Mouse (Mus musculus) heart, adult 8-10 months (tissue): Measurements from ENCODE around the gene Prox1. TPM values are rescaled to one million over a fixed set of nuclear protein-coding genes. Genes with fewer than 3 reads are reported as not detected.
A peak's percentile ranks its signal among the peaks of the same experiment; 100 is the strongest.

ENCODE experiments used
- DNase-seq: peaks from one replicate; pipeline ENCODE4 v3.0.0; 2022; ENCODE audit warnings: low spot score
- total RNA-seq, 4 experiments: library from RNA; stranded (reverse); gene quantifications; 2 replicates each; pipeline ENCODE4 v1.2.4; 2022

Gene Prox1
- total RNA-seq = 10 to 100 TPM; 42.2 to 58.7 (median 51.7) TPM

DNA sequence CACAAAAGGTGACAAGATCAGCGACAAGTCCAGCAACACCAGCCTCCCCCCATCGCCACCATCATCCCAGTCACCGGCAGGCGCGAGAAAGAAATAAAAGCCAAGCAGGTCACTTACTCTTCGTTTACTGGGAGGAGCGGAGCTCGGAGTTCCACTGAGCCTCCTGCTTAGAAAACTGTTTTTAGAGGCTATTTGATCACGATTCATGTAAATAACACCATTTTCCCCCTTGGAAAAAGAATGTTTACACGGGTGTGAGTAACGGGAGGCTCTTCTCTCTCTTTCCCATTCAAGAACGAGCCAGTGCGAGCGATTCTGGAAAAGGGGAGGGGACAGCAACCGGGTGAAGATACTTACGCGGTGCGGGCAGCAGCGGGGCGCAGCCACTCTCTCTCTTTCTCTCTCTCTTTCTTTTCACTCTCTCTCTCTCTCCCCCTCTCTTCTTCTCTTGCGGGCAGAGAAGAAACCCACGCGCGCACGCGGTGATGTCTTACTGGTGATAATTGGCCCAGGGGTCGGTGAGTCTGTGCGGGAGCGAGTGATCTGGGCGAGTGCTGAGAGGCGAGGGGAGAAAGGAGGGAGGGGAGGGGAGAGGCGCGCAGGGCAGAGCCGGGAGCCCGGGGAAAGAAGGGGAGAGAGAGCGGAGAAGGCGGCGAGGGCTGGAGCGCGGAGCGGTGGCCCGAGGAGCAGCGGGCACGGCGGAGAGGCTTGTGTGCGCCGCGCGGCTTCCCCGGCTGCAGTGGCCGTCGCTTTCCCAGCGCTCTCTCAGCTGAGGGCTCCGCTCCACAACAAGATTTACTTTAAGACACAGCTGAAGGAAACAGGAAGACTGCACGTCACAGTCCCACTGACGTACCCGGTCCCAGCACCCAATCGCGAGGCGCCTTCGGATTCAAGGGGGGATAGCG lies at the start of gene Prox1:
Gene Prox1 (minus strand): TSS at position 804 of the 908 bp plus-strand sequence.
- peak; percentile 80 for DNase-seq

DNA sequence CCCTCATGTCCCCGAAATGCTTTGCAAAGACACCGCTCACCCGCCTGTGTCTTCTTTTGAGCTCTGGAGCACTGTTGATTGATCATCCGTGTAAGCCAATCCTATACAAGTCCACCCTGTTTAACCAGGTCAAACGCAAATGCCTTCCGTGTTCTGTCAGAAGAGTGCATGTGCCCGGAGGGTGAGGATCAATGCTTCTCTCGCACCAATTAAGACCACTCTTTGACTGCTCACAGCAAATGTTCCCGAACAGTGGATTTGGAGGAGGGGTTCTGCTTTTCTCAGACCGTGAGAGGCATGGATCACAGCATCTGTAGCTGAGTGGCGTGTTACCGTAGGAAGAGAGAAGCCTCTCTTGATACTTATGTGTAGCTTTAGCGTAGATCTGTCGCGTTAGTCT lies 46.1 kb upstream of the Prox1 start:
- DNase-seq = no peak

DNA sequence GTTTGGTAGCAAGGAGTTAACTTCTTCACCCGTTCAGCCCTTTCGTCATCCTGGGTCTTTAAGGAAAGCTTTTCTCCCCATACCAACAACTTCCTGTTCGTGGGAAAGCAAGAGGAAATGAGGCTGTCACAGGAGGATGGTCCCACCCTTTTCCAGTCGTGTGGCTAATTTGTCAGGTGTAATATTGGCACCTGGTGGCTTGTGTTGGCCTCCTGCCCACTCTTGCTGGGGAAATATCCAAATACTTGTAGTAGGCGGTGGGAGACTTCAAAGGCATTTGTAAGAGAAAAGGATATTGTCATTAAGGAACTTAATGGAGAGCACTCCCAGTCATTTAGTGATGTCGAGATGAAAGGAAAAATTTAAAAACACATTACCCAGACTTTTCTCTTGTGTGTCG lies 44.1 kb upstream of the Prox1 start:
- no peak for DNase-seq

DNA sequence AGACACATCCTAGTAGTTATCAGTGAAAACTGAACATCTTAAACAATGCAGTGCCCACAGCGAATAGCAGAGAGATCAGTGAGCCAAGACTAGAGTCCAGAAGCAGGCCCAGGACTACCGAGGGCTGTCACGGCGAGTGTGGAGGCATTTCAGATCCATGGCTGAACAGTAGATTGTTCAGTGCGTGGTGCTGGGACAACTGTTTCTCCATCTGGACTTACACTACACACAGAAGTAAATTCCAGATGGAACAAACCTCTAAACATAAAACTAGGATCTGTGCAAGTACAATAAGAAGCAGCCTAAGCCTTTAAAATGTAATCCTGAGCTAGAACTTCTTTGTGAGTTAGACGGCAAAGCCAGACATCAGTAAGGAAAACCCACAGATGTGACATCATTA lies 42.7 kb upstream of the Prox1 start:
- no peak for DNase-seq

DNA sequence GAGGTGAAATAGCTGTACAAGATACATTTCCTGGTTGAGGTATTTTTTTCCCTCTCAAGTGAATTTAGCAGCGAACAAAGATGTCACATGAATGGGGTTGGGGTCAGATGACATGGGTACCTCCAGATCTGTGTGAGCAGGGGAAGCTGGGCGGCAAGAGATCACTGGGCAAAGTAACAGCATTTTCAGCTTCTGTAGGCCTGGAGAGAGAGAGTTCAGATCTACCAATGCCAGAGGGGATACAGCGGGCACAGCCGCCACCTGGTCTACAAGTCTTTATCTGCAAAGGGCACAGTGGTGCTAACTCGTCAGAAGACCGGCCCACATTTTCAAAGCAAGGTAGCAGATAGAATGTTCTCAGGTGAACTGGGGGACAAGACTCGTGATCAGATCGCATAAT lies 36.7 kb upstream of the Prox1 start:
- DNase-seq = no peak

DNA sequence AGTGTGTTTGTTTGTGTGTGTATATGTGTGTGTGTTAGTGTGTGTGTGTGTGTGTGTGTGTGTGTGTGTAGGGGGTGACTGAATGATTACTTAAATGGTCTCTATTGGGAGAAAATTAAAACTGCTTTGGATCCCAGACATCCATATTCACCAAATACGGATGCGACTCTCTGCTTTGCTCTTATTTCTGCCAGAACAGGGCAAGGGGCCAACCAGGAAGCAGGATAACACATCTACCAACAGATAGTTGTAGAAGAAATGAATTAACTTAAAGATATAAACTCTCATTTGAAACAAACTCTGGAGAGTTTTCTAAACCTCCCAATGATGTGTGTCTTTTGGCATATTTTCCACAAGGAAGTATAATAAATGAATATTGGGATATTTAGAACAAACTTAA lies 35.2 kb upstream of the Prox1 start:
- no peak for DNase-seq

DNA sequence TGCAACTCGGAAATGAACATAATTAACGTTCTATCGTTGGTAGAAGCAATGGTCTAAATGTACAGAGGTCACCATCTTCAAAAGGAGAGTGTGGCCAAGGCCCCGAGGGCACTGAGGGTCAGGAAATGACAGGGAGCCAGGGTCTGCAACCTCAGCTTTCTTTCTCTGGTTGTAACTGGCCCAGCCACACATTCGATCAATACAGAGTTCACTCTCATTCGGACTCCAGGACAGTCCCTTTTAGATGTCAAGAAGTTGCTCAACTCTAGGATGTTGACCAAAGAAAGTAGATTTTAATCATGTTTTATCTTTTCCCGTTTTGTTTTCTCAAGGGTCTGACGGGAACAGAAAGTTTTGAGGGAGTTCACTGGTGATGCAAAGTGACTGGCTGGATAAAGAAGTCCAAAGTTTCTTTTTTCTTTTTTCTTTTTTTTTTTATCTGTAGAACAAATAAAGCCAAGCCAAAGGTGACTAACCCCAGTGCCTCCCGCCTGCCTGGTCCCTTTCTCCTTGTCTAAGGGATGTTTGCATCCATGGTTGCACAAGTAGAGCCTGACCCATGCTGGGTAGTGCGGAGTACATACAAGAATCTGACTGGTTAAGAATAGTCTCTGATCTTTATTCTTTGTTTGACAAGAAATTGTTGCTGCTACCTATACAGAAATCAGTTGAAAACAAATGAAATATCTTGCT lies 34.0 kb upstream of the Prox1 start:
- DNase-seq = no peak

DNA sequence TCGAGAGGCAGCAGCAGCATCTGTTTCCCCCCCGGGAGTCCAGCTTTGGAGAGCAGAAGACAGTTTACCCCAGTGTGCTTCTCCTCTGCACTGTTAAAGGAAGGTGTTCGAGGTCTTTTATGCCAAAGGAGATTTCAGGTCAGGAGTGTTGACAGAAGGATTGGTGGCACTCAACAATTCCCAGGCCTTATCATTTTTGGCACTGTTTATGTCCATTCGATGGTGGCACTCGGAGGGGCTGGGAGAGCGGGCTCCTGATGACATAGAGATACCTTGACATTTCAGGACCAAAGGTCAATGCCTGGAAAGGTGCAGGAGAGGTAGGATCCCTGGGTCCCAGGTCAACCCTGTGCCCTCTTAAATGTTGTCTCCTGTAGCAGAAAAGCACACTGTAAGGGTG lies 31.2 kb upstream of the Prox1 start:
- no peak for DNase-seq

DNA sequence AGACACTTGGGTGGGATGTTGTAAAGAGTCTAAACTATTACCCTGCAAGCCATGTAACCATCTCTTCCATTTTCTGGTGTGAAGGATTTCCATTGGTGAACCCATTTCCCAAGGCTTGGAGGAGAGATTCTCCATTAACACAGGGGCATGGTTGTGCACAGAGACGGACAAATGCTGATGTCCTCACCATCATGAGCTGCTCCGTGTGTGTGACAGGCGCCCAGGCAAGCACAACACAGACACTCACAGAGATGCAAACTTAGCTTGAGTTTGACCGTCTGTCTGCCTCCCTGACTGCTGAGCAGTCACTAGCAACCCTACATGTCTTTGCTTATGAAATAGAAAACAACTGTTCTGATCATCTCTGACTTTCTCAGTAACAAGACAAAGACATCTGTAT lies 30.5 kb upstream of the Prox1 start:
- no peak for DNase-seq

DNA sequence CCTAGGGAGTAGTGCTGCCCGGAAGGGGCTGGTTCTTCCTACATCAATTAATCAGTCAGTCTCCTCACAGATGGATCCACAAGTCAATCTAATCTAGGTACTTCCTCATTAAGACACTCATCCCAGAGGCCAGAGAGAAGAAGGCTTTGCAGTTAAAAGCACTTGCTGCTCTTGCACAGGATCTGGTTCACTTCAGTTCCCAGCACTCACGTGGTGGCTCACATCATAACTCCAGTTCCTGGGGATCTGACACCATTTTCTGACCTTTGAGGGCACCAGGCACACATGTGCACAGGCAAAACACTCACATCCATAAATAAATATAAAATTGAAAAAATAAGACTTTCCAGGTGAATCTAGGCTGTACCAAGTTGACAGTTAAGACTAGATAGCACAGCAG lies 27.7 kb upstream of the Prox1 start:
- DNase-seq = no peak

DNA sequence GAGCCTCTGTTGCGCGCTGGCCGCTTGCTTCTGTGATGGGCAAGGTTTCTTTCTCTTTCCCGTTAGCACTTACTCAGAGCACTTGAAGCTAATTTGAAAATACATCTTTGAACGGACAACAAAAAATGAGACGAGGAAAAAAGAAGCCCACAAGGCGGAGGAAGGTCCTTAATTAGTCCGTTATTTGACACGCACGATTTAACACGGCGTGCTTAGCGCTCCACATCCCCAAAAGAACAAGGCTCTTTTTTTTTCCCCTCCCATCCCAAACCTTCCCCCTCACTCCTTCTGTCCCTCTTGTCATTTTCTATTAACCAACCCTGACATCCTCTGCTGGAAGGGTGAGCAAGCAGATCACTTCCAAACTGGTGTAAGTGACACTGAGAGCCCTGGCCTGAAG lies 21.5 kb upstream of the Prox1 start:
- no peak for DNase-seq

DNA sequence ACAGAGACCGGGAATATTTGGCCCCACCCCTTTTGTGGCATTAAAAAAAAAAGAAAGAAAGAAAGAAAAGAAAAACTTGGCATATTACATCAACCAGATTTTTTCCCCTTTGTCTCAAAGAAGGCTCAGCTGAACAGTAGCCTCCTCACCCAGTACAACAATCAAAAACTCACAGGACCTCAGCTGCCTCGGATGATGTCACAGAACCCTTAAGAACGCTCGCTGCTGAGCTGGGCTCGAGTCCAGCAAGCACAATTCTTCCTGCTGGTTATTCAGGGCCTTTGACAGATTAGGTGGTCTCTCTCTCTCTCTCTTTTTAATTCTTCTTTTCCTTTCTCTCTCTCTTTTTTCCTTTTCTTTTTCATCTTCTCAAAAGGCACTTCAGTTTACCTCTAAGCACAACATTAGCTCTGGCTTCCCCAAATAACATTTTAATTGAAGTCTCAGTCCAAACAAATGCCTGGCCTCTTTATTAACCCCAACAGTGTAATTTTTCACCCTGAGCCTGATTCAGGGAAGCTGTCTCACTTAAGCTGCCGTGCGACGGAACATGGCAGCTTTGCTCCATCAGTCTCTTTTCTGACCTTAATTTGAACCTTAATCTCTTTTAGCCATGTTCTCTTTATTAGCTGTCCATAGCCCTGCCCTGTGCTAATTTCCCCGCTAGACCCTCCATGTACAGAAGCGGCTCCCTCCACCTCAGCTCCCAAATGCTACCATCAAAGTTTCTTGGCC lies 19.9 kb upstream of the Prox1 start:
- peak; percentile 4 for DNase-seq

DNA sequence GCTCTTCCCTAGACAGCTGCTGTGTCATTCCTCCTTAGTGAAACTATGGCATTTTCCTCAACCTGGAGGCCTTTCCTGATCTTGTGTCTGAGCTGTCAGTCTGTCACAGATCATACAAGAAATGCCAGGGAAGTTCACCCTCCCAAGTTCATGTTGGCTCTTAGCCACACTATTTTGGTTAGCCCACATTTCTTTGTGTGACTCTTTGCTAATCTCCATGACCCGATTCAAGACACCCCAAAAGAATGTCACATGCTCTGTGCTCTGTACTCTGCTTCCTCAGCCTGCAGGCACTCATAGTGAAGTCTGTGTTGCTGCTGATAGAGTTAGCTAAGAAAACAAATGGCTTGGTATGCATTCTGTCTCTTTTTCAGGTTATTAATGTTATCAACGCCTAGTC lies 18.6 kb upstream of the Prox1 start:
- peak; percentile 21 for DNase-seq

DNA sequence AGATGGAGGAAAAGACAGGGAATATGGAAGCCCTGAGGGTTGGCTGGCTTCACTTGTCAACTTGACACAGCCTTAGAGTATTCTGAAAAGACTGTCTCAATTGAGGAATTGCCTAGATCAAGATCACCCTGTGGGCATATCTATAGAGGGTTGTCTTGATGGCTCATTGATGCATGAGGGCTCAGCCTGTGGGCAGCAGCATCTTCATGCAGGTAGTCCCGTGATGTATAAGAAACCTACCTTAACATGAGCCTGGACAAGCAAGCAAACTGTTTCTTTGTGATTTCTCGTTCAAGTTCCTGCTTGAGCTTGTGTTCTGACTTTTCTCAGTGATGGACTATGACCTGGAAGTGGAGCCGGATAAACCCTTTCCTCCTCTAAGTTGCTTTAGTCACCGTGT lies 15.8 kb upstream of the Prox1 start:
- no peak for DNase-seq

DNA sequence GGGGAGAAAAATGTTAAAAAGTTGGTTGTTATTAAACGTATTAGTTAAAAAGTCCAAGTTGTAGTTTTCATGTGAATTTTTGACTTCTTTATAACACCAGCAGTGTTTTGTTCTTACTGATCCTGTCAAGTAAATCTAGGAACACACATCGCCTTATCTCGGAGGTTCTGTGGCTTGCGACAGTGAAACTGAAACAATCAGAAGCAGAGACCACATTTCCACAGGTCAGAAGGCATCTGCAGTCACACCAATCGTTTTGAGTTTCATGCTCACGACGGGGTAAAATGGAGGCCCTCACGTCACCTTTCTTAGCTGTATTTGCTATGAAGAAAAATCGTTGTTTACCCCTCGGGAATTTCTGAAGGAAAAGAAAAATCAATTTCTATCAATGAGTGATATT lies 14.8 kb upstream of the Prox1 start:
- no peak for DNase-seq

DNA sequence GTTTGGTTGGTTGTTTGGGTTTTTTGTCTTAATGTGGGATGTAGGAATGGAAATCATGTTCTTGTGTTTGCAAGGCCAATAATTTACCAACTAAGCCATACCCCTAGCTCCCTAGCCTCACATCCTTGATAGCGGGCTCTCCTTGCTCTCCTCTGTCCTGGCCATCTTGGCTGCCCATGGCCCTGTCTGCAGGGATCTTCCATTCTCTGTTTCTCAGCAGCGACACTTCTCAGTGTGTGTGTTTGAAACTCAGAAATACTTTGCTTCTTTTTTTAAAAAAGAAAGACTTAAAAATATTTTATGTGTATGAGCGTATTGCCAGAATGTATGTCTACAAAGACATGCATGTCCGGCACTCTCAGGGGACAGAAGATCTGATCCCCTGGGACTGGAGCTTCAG lies 13.1 kb upstream of the Prox1 start:
- DNase-seq = no peak

DNA sequence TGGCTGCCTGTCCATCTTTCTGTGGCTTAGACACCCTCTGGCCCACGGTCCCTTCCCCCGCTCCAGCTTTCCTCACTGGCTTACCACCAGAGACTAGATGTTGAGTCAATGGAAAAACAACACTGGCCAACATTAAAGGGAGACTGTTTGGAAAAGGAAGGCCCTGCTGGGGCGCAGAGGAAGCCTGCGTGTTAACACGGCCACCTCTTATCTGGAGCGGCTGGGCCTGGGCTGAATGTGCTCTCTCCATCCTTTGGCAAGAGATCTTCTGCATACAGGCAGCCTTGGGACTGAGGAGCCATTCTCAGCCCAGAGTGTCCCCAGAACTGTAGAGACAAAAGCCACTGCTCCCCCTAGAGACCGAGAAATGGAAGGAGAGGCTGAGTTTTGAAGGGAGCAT lies 11.3 kb upstream of the Prox1 start:
- no peak for DNase-seq

DNA sequence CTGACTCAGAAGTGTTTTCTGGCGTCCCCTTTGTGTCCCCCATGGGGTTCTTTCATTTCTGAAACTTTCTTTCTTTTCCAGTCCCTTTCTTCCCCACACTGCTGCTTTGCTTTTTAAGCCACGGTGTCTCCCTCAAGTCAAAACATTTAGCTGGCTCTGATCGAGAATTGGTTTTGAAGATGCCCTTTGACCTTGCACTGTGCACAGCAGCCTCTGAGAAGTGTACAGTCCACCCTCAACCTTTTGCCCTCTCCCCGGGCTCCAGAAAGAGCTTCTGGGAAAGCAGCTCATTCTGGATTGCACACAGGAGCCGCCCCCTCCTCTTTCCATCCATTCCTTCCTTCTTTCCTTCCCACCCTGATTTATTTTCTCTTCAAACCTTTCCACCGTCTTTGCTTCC lies 10.3 kb upstream of the Prox1 start:
- no peak for DNase-seq

DNA sequence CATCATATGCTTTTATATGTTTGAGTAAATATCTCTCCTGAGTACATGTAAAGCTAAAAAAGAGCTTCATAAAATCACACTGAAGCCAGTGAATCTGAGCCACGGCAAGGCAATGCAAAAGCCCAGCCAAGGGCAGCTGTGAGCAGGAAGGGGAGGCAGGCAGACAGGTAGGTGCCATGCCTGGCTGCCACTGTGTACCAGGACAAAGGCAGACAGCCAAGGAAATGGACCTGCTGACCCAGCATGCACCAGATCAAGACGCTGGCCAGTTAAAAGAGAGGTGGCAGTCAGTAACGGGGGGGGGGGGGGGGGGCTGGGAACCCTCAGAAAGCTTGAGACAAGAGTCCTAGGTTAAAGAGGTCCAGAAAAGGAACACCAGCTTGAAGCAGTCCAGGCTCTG lies 6.4 kb upstream of the Prox1 start:
- no peak for DNase-seq

DNA sequence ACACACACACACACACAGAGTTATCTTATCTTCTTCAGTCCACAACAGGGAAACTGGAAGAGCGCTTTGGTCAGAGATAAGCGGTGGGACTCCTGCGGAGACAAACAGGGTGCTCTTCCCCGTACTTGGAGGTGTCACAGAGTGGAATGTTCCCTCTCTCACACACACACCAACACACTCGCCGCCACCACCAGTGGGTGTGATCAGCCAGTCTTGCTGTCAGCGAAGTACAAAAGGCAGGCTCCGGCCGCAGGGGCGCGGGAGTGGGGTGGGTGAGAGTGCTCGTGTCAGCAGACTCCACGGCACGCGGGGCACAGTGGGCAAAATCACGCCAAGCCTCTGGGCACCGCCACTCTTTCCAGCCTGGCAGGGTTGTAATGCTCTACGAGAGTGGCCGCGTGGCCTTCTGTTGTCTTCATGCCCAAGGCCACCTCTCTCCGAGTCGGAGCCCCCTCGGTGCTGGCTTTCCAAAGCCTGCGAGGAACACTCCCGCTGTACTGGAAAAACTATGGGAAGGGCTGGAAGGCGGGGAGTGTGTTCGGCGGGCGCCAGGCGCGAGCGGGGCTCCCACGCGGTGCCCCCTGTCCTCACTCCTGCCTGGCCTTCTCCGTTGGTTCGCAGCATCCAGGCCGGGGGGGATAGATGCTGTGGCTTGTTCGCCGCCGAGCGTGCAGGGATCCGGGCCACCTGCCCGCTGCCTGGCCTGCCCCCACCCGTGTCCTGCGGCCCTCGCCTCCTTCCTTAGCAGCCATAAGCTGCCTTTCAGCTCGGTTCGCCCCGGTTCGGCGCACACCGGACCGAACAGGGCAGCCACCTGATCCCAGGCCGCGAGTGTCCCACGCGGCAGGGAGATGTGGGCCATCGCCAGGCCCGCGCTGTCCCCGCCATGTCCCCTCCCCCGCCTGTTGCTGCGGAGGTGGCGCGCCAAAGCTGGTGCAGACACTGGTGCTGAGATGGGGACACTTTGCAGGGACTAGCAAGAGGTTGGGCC lies 4.5 kb upstream of the Prox1 start:
- no peak for DNase-seq

DNA sequence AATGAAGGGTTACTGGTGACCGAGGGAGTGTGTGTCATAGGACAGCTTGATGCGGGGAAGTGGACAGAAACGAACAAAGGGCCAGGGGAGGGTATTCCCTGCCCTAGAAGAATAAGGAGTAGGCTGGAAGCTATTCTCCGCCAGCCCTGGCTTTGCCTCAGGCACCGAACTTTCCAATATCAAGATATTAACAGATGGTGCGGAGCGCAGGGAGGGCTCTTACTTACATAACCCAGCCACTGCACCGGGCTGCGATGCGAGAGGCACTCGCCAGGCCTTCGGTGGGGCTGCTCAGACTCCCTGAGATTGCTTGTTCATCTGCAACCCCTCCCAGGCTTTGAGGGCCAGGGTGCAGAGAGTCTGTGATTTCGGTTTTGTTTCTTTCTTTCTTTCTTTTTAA lies 3.7 kb upstream of the Prox1 start:
- DNase-seq = no peak
